Mouse (Mus musculus): ENCODE measurements around the gene 1700014D04Rik. TPM values are rescaled to one million over a fixed set of nuclear protein-coding genes. Genes with fewer than 3 reads are reported as not detected.
"Not testable (repeated sequence)": the region's sequence is repeated elsewhere in the genome, so short reads cannot be mapped to it uniquely, and the experiment has no call there.

1700014D04Rik gene
- polyA plus RNA-seq, 1 experiment from 2014 or later = not detected

- no peaks in the 10 kb centered on the region for H3K36me3 ChIP-seq
- ATAC-seq (ENCODE audit: low read depth) (no peak), DNase-seq (no peak)
- H3K9ac ChIP-seq = no peak overlapping the region
- H3K27ac ChIP-seq = no peak overlapping the region
- H3K27me3 ChIP-seq = peaks cover 41% of the 10 kb centered on the region
- 15% methylated on average over 12 of the region's 12 CpGs for WGBS (ENCODE audit: insufficient replicate concordance)
- H3K4me2 ChIP-seq = 0 out of 2 replicates have a peak overlapping the region, but pooled peaks have one; percentile 3
- H3K4me1 ChIP-seq (replicated peaks) = no peaks in the 10 kb centered on the region; the same call in 1 of the 2 replicates
- no peak overlapping the region for H3K4me3 ChIP-seq (replicated peaks)
- H3K9me3 ChIP-seq (replicated peaks) = no peaks in the 10 kb centered on the region
Measured at GRCm38 (mm10) chr13:59704562-59704961, 42.0 kb downstream of the 1700014D04Rik start.

GRCm38 (mm10) chr13:59703514-59703913 lies 43.0 kb downstream of the 1700014D04Rik start:
- H3K4me1 ChIP-seq (replicated peaks) = no peaks in the 10 kb centered on the region; the same call in 1 of the 2 replicates
- H3K36me3 ChIP-seq = no peaks in the 10 kb centered on the region
- H3K4me3 ChIP-seq (replicated peaks) = no peak overlapping the region
- no peak for DNase-seq
- H3K9me3 ChIP-seq (replicated peaks) = no peaks in the 10 kb centered on the region
- ATAC-seq (ENCODE audit: low read depth) = no peak
- no peak overlapping the region for H3K9ac ChIP-seq
- H3K4me2 ChIP-seq = no peak overlapping the region
- H3K27me3 ChIP-seq = peaks cover 50% of the 10 kb centered on the region
- no peak overlapping the region for H3K27ac ChIP-seq
- 69% methylated on average over 12 of the region's 12 CpGs for WGBS (ENCODE audit: insufficient replicate concordance)

- ATAC-seq (ENCODE audit: low read depth); H3K4me2 ChIP-seq: not testable (repeated sequence)
- 57% methylated on average over 1 of the region's 1 CpGs for WGBS (ENCODE audit: insufficient replicate concordance)
Measured at GRCm38 (mm10) chr13:59700137-59700536, 46.4 kb downstream of the 1700014D04Rik start.

GRCm38 (mm10) chr13:59699131-59699530 lies 47.4 kb downstream of the 1700014D04Rik start:
- ATAC-seq (ENCODE audit: low read depth) (no peak), DNase-seq (no peak)
- no peaks in the 10 kb centered on the region for H3K36me3 ChIP-seq
- no peaks in the 10 kb centered on the region; the same call in 1 of the 2 replicates for H3K4me1 ChIP-seq (replicated peaks)
- H3K9ac ChIP-seq = no peak overlapping the region
- H3K27ac ChIP-seq = no peak overlapping the region
- peaks cover 50% of the 10 kb centered on the region for H3K27me3 ChIP-seq
- no peaks in the 10 kb centered on the region for H3K9me3 ChIP-seq (replicated peaks)
- 78% methylated on average over 8 of the region's 8 CpGs for WGBS (ENCODE audit: insufficient replicate concordance)
- no peak overlapping the region for H3K4me2 ChIP-seq
- no peak overlapping the region for H3K4me3 ChIP-seq (replicated peaks)

More at GRCm38 (mm10) chr13:59700137-59700536, 46.4 kb downstream of the 1700014D04Rik start:
- not testable (repeated sequence) for H3K27ac ChIP-seq; H3K36me3 ChIP-seq; DNase-seq; H3K9ac ChIP-seq; H3K4me1 ChIP-seq (replicated peaks); H3K4me3 ChIP-seq (replicated peaks); H3K9me3 ChIP-seq (replicated peaks)
- peaks cover 60% of the 10 kb centered on the region for H3K27me3 ChIP-seq

- Histone ChIP-seq H3K4me2 (no peak overlapping the region), H3K4me3 (replicated peaks) (no peak overlapping the region)
- 76% methylated on average over 7 of the region's 7 CpGs for WGBS (ENCODE audit: insufficient replicate concordance)
Measured at GRCm38 (mm10) chr13:59695781-59696180, 50.8 kb downstream of the 1700014D04Rik start.

GRCm38 (mm10) chr13:59694008-59694407 lies 52.5 kb downstream of the 1700014D04Rik start, which contains the start of gene 4921517D22Rik:
4921517D22Rik (minus strand) TSS chr13:59694108.
- no peak within 1 kb of the TSS for H3K4me3 ChIP-seq (replicated peaks)
- 0 out of 2 replicates have a peak, but pooled peaks cover 3% of the 10 kb centered on the region for H3K4me1 ChIP-seq (replicated peaks)
- no peak within 1 kb of the TSS for H3K27ac ChIP-seq
- DNase-seq = no peak
- H3K36me3 ChIP-seq = no peaks in the 10 kb centered on the region
- peaks cover 24% of the 10 kb centered on the region for H3K27me3 ChIP-seq
- no peak within 1 kb of the TSS for H3K4me2 ChIP-seq
- 64% methylated on average over 3 of the region's 3 CpGs for WGBS (ENCODE audit: insufficient replicate concordance)
- no peak for ATAC-seq (ENCODE audit: low read depth)
- H3K9ac ChIP-seq = no peak within 1 kb of the TSS
- H3K9me3 ChIP-seq (replicated peaks) = no peaks in the 10 kb centered on the region

More at GRCm38 (mm10) chr13:59695781-59696180, 50.8 kb downstream of the 1700014D04Rik start:
- Histone ChIP-seq H3K36me3 (no peaks in the 10 kb centered on the region), H3K27me3 (peaks cover 23% of the 10 kb centered on the region), H3K27ac (no peak overlapping the region), H3K4me1 (replicated peaks) (no peaks in the 10 kb centered on the region), H3K9me3 (replicated peaks) (no peaks in the 10 kb centered on the region), H3K9ac (no peak overlapping the region)
- DNase-seq (no peak), ATAC-seq (ENCODE audit: low read depth) (no peak)

GRCm38 (mm10) chr13:59691478-59691877 lies 55.1 kb downstream of the 1700014D04Rik start:
- Histone ChIP-seq H3K4me1 (replicated peaks) (0 out of 2 replicates have a peak, but pooled peaks cover 3% of the 10 kb centered on the region), H3K9me3 (replicated peaks) (no peaks in the 10 kb centered on the region), H3K36me3 (no peaks in the 10 kb centered on the region), H3K27ac (no peak overlapping the region), H3K4me2 (no peak overlapping the region), H3K4me3 (replicated peaks) (no peak overlapping the region), H3K27me3 (peaks cover 12% of the 10 kb centered on the region; the same call in 1 of the 2 replicates), H3K9ac (no peak overlapping the region)
- DNase-seq (no peak), ATAC-seq (ENCODE audit: low read depth) (no peak)
- 76% methylated on average over 10 of the region's 10 CpGs for WGBS (ENCODE audit: insufficient replicate concordance)

Other genes with a start within 250 kb of the 1700014D04Rik start
- 9.2 and 11.0 TPM in 2 replicates for gene Agtpbp1, start 161.5 kb downstream of the 1700014D04Rik start, polyA plus RNA-seq (2015; fragmentation: Nextera tagmentation; extraction: Ambion mirVana)
- 35.8 and 43.8 TPM in 2 replicates for gene Naa35, start 161.5 kb downstream of the 1700014D04Rik start, polyA plus RNA-seq (2015; fragmentation: Nextera tagmentation; extraction: Ambion mirVana)
- 47.0 and 57.9 TPM in 2 replicates for gene Golm1, start 70.9 kb downstream of the 1700014D04Rik start, polyA plus RNA-seq (2015; fragmentation: Nextera tagmentation; extraction: Ambion mirVana)
- not detected in 2 replicates for gene 4921517D22Rik, start 52.6 kb downstream of the 1700014D04Rik start, polyA plus RNA-seq (2015; fragmentation: Nextera tagmentation; extraction: Ambion mirVana)
- gene Spata31d1a, start 36.4 kb downstream of the 1700014D04Rik start, polyA plus RNA-seq (2015; fragmentation: Nextera tagmentation; extraction: Ambion mirVana) = 0.03 TPM in 1 of 2 replicates, not detected in the other
- not detected in 2 replicates for gene Spata31d1b, start 34.5 kb downstream of the 1700014D04Rik start, polyA plus RNA-seq (2015; fragmentation: Nextera tagmentation; extraction: Ambion mirVana)
- not detected in 2 replicates for gene Spata31d1d, start 15.0 kb downstream of the 1700014D04Rik start, polyA plus RNA-seq (2015; fragmentation: Nextera tagmentation; extraction: Ambion mirVana)
- gene Isca1, start 23.1 kb upstream of the 1700014D04Rik start, polyA plus RNA-seq (2015; fragmentation: Nextera tagmentation; extraction: Ambion mirVana) = 218 and 244 TPM in 2 replicates
- gene Gm49354, start 35.5 kb upstream of the 1700014D04Rik start, polyA plus RNA-seq (2015; fragmentation: Nextera tagmentation; extraction: Ambion mirVana) = not detected in 2 replicates
- 54.4 and 61.8 TPM in 2 replicates for gene Tut7, start 76.4 kb upstream of the 1700014D04Rik start, polyA plus RNA-seq (2015; fragmentation: Nextera tagmentation; extraction: Ambion mirVana)